ENCODE assay signal across 8 mouse cellular contexts in genomic region chr10:121569001-121569589, GRCm38 (mm10). TPM values are rescaled to one million over a fixed set of nuclear protein-coding genes. Genes with fewer than 3 reads are reported as not detected.
DNase-seq lines count a peak whose midpoint lies in the region.

No protein-coding gene starts in this region.

- H3K9me3 ChIP-seq in hindbrain, embryonic 10.5 days = no peaks in the 10 kb centered on the region

- peaks cover 17% of the 10 kb centered on the region for H3K4me1 ChIP-seq in hindbrain, embryonic 10.5 days (replicated peaks)

- peak; percentile 22 for DNase-seq in 416B (ENCODE audit: low read depth)
- DNase-seq in brain, adult 2 months (ENCODE audit: low read depth, low spot score) = peak; percentile 62
- DNase-seq in hindbrain, embryonic 10.5 days (ENCODE audit: low spot score) = peak; percentile 28
- peak; percentile 31 for DNase-seq in mesoderm, embryonic 11.5 days (ENCODE audit: low read depth, low spot score)
- DNase-seq in adrenal gland, postnatal 14 days = no peak
- no peak for DNase-seq in left cerebral cortex, postnatal 4 days
- DNase-seq in gastrocnemius, adult 18-20 months (ENCODE audit: low spot score) = no peak
- DNase-seq in T-cell, adult 2 months (ENCODE audit: low spot score) = no peak

- 0 out of 2 replicates have a peak overlapping the region, but pooled peaks have one; percentile 30 for H3K4me3 ChIP-seq in hindbrain, embryonic 10.5 days

- intact Hi-C loops in left cerebral cortex, postnatal 4 days (cut with DNase I) = no loop called here

- no peaks in the 10 kb centered on the region for H3K27me3 ChIP-seq in hindbrain, embryonic 10.5 days (ENCODE audit: insufficient read depth, poor library complexity, severe bottlenecking)

- WGBS in hindbrain, embryonic 10.5 days = 11% methylated on average over 23 of the region's 23 CpGs

- H3K36me3 ChIP-seq in hindbrain, embryonic 10.5 days = peaks cover 68% of the 10 kb centered on the region

- H3K27ac ChIP-seq in hindbrain, embryonic 10.5 days = peak overlapping the region; percentile 41; the same call in 1 of the 2 replicates

RNA-seq across cellular contexts. Expression of gene Tbk1, which starts 17.5 kb away (rescaled TPM):
- 29.7 and 30.6 TPM in 2 replicates for polyA plus RNA-seq in hindbrain, embryonic 10.5 days (2016; fragmentation: Nextera tagmentation; extraction: Ambion mirVana)
- 37.3 and 39.5 TPM in 2 replicates for total RNA-seq in adrenal gland, postnatal 14 days (2021)
- total RNA-seq in left cerebral cortex, postnatal 4 days (2021) = 10 to 100 TPM; 36.4 to 37.2 TPM
- total RNA-seq in gastrocnemius, adult 18-20 months (2021) = 10 to 100 TPM in 1 of 2 experiments, 1 to 10 TPM in 1; 9.0 to 10.2 TPM

RNA-seq across cellular contexts. Expression of gene Xpot, which starts 57.0 kb away (rescaled TPM):
- 42.4 and 51.5 TPM in 2 replicates for polyA plus RNA-seq in hindbrain, embryonic 10.5 days (2016; fragmentation: Nextera tagmentation; extraction: Ambion mirVana)
- 53.6 and 56.4 TPM in 2 replicates for total RNA-seq in adrenal gland, postnatal 14 days (2021)
- 10 to 100 TPM; 75.3 to 75.5 TPM for total RNA-seq in left cerebral cortex, postnatal 4 days (2021)
- 10 to 100 TPM; 23.9 to 27.7 TPM for total RNA-seq in gastrocnemius, adult 18-20 months (2021)

Comparison
In these comparisons a context has a peak if more than half of its experiments do, and no peak if none do; other contexts are left out.
1. DNase-seq: peak in 416B (single experiment), brain, adult 2 months (single experiment), hindbrain, embryonic 10.5 days (single experiment) and mesoderm, embryonic 11.5 days (single experiment); none in adrenal gland, postnatal 14 days (single experiment), left cerebral cortex, postnatal 4 days (single experiment), gastrocnemius, adult 18-20 months (single experiment) and T-cell, adult 2 months (single experiment).